Mouse (Mus musculus) myocyte (in vitro differentiated cells): Measurements from ENCODE around the gene Arfgef3.

Source experiments
- CEBPB ChIP-seq: IDR thresholded peaks from 2 replicates; pipeline ENCODE4 v1.6.1; 2011; ENCODE audit warnings: mild to moderate bottlenecking, moderate library complexity; ENCODE audit not compliant: poor library complexity, insufficient read depth, severe bottlenecking
- E2F4 ChIP-seq: IDR thresholded peaks from one replicate; pipeline ENCODE4 v1.6.1; 2011; ENCODE audit warnings: mild to moderate bottlenecking, control low read depth, moderate library complexity; ENCODE audit not compliant: insufficient read depth
- MAX ChIP-seq: IDR thresholded peaks from one replicate; pipeline ENCODE4 v1.6.1; 2011; ENCODE audit warnings: low read depth, mild to moderate bottlenecking, control low read depth
- MYOD1 ChIP-seq, 3 experiments: IDR thresholded peaks; one replicate each; pipeline ENCODE4 v1.6.1; 2011; ENCODE audit warnings: control low read depth in 2 of 3, low read depth in 2 of 3, mild to moderate bottlenecking in 2 of 3, moderate library complexity in 1 of 3; ENCODE audit not compliant: insufficient read length in 2 of 3, control insufficient read depth in 1 of 3
- MYOG ChIP-seq, 3 experiments: IDR thresholded peaks; one replicate each; pipeline ENCODE4 v1.6.1; 2011; ENCODE audit warnings: control low read depth in 2 of 3, low read depth in 2 of 3, mild to moderate bottlenecking in 2 of 3; ENCODE audit not compliant: insufficient read length in 2 of 3, control insufficient read depth in 1 of 3, insufficient read depth in 1 of 3
- POLR2A ChIP-seq: IDR thresholded peaks from one replicate; pipeline ENCODE4 v1.6.1; 2011; ENCODE audit warnings: low read depth, mild to moderate bottlenecking, control low read depth, moderate library complexity; ENCODE audit not compliant: insufficient read length
- POLR2AphosphoS2 ChIP-seq: IDR thresholded peaks from one replicate; pipeline ENCODE4 v1.6.1; 2011; ENCODE audit warnings: low read depth, control low read depth; ENCODE audit not compliant: insufficient read length
- REST ChIP-seq: IDR thresholded peaks from one replicate; pipeline ENCODE4 v1.6.1; 2011; ENCODE audit warnings: mild to moderate bottlenecking, control low read depth, moderate library complexity; ENCODE audit not compliant: insufficient read depth, insufficient read length
- SRF ChIP-seq: IDR thresholded peaks from one replicate; pipeline ENCODE4 v1.6.1; 2011; ENCODE audit warnings: low read depth; ENCODE audit not compliant: control insufficient read depth, insufficient read length
- TCF12 ChIP-seq: IDR thresholded peaks from one replicate; pipeline ENCODE4 v1.6.1; 2011; ENCODE audit warnings: mild to moderate bottlenecking, control low read depth; ENCODE audit not compliant: poor library complexity, insufficient read depth, severe bottlenecking
- TCF3 ChIP-seq: IDR thresholded peaks from one replicate; pipeline ENCODE4 v1.6.1; 2011; ENCODE audit warnings: low read depth, control low read depth; ENCODE audit not compliant: insufficient read length
- USF1 ChIP-seq: IDR thresholded peaks from one replicate; pipeline ENCODE4 v1.6.1; 2011; ENCODE audit warnings: low read depth, mild to moderate bottlenecking, control low read depth, moderate library complexity

- TF ChIP-seq MAX = no peak
- TF ChIP-seq E2F4 = no peak
- no peak for TF ChIP-seq TCF3
- no peak for TF ChIP-seq POLR2A
- TF ChIP-seq POLR2AphosphoS2 = no peak
- no peak for TF ChIP-seq MYOG (IDR thresholded peaks at IDR 0.05; ENCODE audit: control insufficient read depth in 1 of 3, insufficient read depth in 1 of 3, insufficient read length in 2 of 3, low read depth in 2 of 3)
- TF ChIP-seq TCF12 = no peak
- TF ChIP-seq MYOD1 (IDR thresholded peaks at IDR 0.05; ENCODE audit: control insufficient read depth in 1 of 3, insufficient read length in 2 of 3, low read depth in 2 of 3) = peak in 1 of 3 experiments; percentile 15
- TF ChIP-seq USF1 = peak; percentile 51
- no peak for TF ChIP-seq REST
- TF ChIP-seq CEBPB = no peak
- no peak for TF ChIP-seq SRF
These were observed 154.3 kb downstream of the Arfgef3 start for GRCm38 (mm10) chr10:18589455-18589854.
